Mouse (Mus musculus): Measurements from ENCODE around the gene Sestd1. TPM values are rescaled to one million over a fixed set of nuclear protein-coding genes. Genes with fewer than 3 reads are reported as not detected.

Sestd1 gene
- polyA plus RNA-seq, 1 experiment from 2014 or later = 33.6 TPM

DNA sequence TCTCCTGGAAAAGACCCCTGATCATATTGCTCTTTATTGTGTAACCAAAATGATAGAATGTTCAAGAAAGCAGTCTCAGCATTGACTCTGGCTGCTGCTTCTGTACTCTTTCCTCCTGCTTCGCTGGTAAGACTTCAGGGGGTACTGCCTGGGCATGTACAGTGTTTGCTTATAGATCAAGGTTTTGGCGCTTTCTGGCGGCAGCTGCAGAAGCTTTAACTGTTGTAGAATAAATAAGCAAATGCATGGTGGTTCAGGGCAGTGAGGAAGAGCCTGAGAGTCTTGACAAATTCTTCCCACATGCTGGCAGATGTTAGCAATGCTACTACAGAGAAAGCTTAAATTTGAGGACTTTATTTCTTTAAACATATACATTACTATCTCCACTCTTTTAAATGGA lies 134.1 kb downstream of the Sestd1 start:
- WGBS = 66% methylated on average over 3 of the region's 3 CpGs

DNA sequence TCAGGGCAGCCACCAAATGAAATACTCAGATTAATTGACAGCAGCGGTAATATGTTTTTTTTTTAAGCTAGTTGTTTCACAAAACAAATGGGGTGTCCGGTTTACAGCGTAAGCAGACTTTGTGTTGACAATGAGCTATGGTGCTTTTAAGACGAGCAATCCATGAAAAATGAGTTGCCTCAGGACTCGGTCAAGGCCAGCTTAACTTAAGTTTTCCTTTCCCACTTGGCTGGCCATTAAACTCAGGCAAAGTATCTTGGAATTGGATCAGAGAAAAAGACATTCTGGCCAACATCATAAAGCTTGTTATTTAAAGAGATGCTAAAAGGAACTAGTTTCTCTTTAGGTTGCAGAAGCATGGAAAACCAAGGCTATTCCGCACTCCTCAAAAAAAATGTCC lies 136.9 kb downstream of the Sestd1 start:
- Histone ChIP-seq H3K36me3 (no peaks in the 10 kb centered on the region), H3K27me3 (no peaks in the 10 kb centered on the region), H3K9me3 (no peaks in the 10 kb centered on the region), H3K4me2 (no peak overlapping the region), H3K27ac (replicated peaks) (no peak overlapping the region), H3K4me3 (no peak overlapping the region), H3K9ac (no peak overlapping the region), H3K4me1 (replicated peaks) (peaks cover 7% of the 10 kb centered on the region; the same call in 1 of the 2 replicates)
- ATAC-seq (ENCODE audit: low read depth) = no peak
- 55% methylated on average over 6 of the region's 6 CpGs for WGBS

More for the DNA sequence above, 134.1 kb downstream of the Sestd1 start:
- no peak for ATAC-seq (ENCODE audit: low read depth)
- H3K4me2 ChIP-seq = no peak overlapping the region
- H3K27ac ChIP-seq (replicated peaks) = no peak overlapping the region
- H3K4me3 ChIP-seq = no peak overlapping the region
- no peaks in the 10 kb centered on the region for H3K27me3 ChIP-seq
- H3K9me3 ChIP-seq = no peaks in the 10 kb centered on the region
- no peak overlapping the region for H3K9ac ChIP-seq
- H3K4me1 ChIP-seq (replicated peaks) = peaks cover 17% of the 10 kb centered on the region
- H3K36me3 ChIP-seq = no peaks in the 10 kb centered on the region

DNA sequence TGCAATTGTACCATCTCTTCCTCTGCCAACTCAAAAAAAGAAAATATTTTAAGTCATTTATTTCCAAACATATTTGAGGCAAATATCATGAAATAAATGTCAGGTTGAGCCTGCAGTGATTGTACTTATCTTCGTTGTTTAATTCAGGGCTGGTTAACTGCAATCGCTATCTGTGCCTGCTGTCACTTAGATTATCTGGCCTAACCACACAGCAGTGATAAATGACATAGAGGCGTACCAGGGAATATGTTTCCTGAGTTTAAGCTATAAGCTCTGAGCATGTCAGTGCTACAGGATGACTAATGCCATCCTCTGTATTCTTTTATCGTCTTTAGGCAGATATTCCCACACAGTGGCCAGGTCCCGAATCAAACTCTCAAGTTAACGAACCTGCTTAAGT lies 141.5 kb downstream of the Sestd1 start:
- Histone ChIP-seq H3K27ac (replicated peaks) (no peak overlapping the region), H3K9ac (no peak overlapping the region), H3K36me3 (no peaks in the 10 kb centered on the region), H3K27me3 (no peaks in the 10 kb centered on the region), H3K4me3 (no peak overlapping the region), H3K4me1 (replicated peaks) (no peaks in the 10 kb centered on the region; the same call in 1 of the 2 replicates), H3K9me3 (no peaks in the 10 kb centered on the region), H3K4me2 (no peak overlapping the region)
- ATAC-seq (ENCODE audit: low read depth) = no peak
- 90% methylated on average over 6 of the region's 6 CpGs for WGBS

DNA sequence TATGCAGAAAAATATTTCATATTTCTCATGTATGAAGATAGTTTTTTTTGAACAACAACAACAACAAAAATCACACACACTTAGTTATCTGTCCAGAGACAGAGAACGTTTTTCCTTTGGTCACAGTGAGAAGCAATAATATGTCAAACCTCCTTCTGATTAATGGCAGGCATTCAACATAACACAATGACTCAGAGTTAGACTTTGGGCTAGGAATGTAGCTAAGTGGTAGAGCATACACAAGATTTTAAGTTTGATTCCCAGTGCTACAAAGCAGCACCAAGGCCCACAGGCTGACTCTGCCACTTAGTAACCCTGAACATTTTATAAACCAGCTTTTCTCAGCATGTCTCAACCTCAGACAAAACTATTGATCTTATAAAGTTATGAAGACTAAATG lies 145.5 kb downstream of the Sestd1 start:
- Histone ChIP-seq H3K27me3 (no peaks in the 10 kb centered on the region), H3K4me3 (no peak overlapping the region), H3K4me1 (replicated peaks) (no peaks in the 10 kb centered on the region), H3K27ac (replicated peaks) (no peak overlapping the region), H3K36me3 (no peaks in the 10 kb centered on the region), H3K4me2 (no peak overlapping the region), H3K9me3 (no peaks in the 10 kb centered on the region), H3K9ac (no peak overlapping the region)
- ATAC-seq (ENCODE audit: low read depth) = no peak
- 12% methylated on average over 1 of the region's 1 CpGs for WGBS

DNA sequence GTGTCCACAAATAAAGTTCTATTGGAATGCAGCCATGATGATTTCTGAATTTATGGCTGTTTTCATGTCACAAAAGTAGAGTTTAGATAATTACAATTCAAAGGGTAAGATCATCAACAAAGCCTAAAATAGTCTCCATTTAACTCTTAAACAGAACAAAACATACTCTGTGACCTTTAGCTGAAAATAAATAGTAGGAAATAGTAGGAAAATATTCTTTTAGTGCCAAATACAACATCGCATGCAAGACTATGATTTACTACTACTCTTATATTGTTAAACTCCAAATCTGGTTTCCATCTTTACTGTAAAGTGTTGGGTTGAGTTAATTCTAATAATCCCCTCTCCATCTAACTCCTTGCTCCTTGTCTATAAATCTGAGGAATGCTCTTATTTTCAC lies 147.0 kb downstream of the Sestd1 start:
- Histone ChIP-seq H3K4me3 (no peak overlapping the region), H3K27me3 (no peaks in the 10 kb centered on the region), H3K4me2 (no peak overlapping the region), H3K9ac (no peak overlapping the region), H3K27ac (replicated peaks) (no peak overlapping the region), H3K36me3 (no peaks in the 10 kb centered on the region), H3K4me1 (replicated peaks) (no peaks in the 10 kb centered on the region), H3K9me3 (no peaks in the 10 kb centered on the region)
- no peak for ATAC-seq (ENCODE audit: low read depth)
- 89% methylated on average over 1 of the region's 1 CpGs for WGBS

Other genes with a start within 250 kb of the Sestd1 start
- gene Ccdc141, start 110.0 kb downstream of the Sestd1 start, polyA plus RNA-seq (2015; fragmentation: Nextera tagmentation; extraction: Ambion mirVana) = 8.8 and 9.1 TPM in 2 replicates